Mouse (Mus musculus) spleen, postnatal 0 days (tissue): ENCODE data around the gene Ppa2. TPM values are rescaled to one million over a fixed set of nuclear protein-coding genes. Genes with fewer than 3 reads are reported as not detected.

Experiments used
- polyA plus RNA-seq: library from polyadenylated mRNA; unstranded; fragments of >200 nt; fragmentation: Nextera tagmentation; extraction: Ambion mirVana; gene quantifications from 2 replicates; pipeline ENCODE4 v1.2.1, GENCODE M21; 2015

Ppa2 gene
- polyA plus RNA-seq, result 53.7 and 56.3 TPM in 2 replicates

DNA sequence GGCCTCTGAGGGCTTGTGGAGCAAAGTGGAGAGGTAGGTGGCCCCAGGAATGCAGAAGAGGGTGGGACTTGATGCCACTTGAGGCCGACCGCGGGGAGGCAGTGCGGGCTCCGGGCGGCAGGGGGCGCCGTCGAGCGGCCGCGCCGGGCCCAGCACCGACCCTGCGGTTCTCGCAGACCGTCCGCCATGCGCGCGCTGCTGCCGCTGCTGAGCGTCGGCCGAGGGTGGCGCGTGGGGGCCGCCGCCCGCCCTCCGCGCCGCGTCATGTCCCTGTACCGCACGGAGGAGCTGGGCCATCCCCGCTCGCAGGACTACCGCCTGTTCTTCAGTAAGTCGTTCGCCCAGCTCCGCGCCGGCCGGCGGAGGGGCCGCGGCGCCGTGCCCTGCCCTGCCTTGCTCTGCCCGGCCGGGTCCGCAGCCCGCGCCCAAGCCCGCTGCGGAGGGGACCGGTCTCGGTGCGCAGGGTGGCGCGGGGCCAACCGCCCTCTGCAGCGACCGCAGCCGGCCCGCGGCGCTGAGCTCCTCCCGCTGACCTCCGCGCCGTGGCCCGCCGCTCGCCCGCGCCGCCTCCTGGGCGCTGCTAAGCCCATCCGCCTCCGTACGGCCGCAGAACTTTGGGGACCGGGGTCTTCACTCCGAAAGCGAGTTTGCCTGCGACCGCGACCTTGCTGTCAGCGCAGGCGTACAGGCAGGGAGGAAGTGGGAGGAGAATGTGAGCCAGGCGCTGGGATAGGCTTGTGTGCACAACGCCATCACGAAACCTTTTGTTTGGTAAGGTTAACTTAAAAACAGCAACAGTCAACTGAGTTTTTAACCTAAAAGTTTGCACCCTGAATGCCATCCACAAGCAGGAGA is at the start of gene Ppa2:
Ppa2 (plus strand) TSS at position 157 of the 855 bp plus-strand sequence.

Other genes with a start within 250 kb of the Ppa2 start
- gene Ints12, start 218.3 kb upstream of the Ppa2 start, polyA plus RNA-seq, result 12.7 and 15.2 TPM in 2 replicates
- gene Gstcd, start 218.1 kb upstream of the Ppa2 start, polyA plus RNA-seq, result 4.4 and 4.6 TPM in 2 replicates
- 0.08 TPM in 1 of 2 replicates, not detected in the other for gene Arhgef38, start 75.2 kb upstream of the Ppa2 start, polyA plus RNA-seq
- 13.9 and 16.5 TPM in 2 replicates for gene Tet2, start 235.0 kb downstream of the Ppa2 start, polyA plus RNA-seq